Mouse (Mus musculus): ENCODE measurements around the gene Raf1.

Raf1 gene

GRCm38 (mm10) chr6:115574171-115574570 is 102.3 kb downstream of the Raf1 start:
- DNase-seq (ENCODE audit: extremely low read depth, low read depth): no peak
